Mouse (Mus musculus): ENCODE results near the gene Leo1. TPM values are rescaled to one million over a fixed set of nuclear protein-coding genes. Genes with fewer than 3 reads are reported as not detected.
"Not testable (repeated sequence)": the region's sequence is repeated elsewhere in the genome, so short reads cannot be mapped to it uniquely, and the experiment has no call there.

Leo1 gene
- polyA plus RNA-seq, 1 experiment, result 6.7 TPM

- TF ChIP-seq CTCF (IDR thresholded peaks at IDR 0.05; ENCODE audit: borderline replicate concordance, control insufficient read depth, extremely low read depth, insufficient read depth, low read length, poor library complexity) (no peak), POLR2A (IDR thresholded peaks at IDR 0.05; ENCODE audit: control insufficient read depth, extremely low read depth, insufficient read depth, low read length, poor library complexity) (no peak)
- peaks cover 5% of the 10 kb centered on the region for H3K4me1 ChIP-seq (replicated peaks; ENCODE audit: control insufficient read depth, insufficient read depth, low read length)
- no peaks in the 10 kb centered on the region for H3K27me3 ChIP-seq (ENCODE audit: control insufficient read depth, insufficient read depth, low read length)
- H3K36me3 ChIP-seq (ENCODE audit: control insufficient read depth, insufficient read depth, low read length), result no peaks in the 10 kb centered on the region
- no peak overlapping the region for H3K4me3 ChIP-seq (ENCODE audit: control insufficient read depth, insufficient read depth, low read length)
- H3K27ac ChIP-seq (ENCODE audit: control insufficient read depth, insufficient read depth, low read length), result no peak overlapping the region
- DNase-seq, result no peak
- 86% methylated on average over 8 of the region's 8 CpGs for WGBS
Measured at GRCm38 (mm10) chr9:75479106-75479725, 37.9 kb downstream of the Leo1 start.

GRCm38 (mm10) chr9:75480536-75481075 is 39.3 kb downstream of the Leo1 start:
- WGBS, result 95% methylated on average over 5 of the region's 5 CpGs

GRCm38 (mm10) chr9:75485231-75485630 is 43.9 kb downstream of the Leo1 start:
- no peaks in the 10 kb centered on the region for H3K27me3 ChIP-seq (ENCODE audit: control insufficient read depth, insufficient read depth, low read length)
- no peak overlapping the region for H3K27ac ChIP-seq (ENCODE audit: control insufficient read depth, insufficient read depth, low read length)
- no peaks in the 10 kb centered on the region for H3K36me3 ChIP-seq (ENCODE audit: control insufficient read depth, insufficient read depth, low read length)
- no peak for DNase-seq
- no peak overlapping the region for H3K4me3 ChIP-seq (ENCODE audit: control insufficient read depth, insufficient read depth, low read length)
- H3K4me1 ChIP-seq (replicated peaks; ENCODE audit: control insufficient read depth, insufficient read depth, low read length), result peaks cover 5% of the 10 kb centered on the region
- 93% methylated on average over 6 of the region's 6 CpGs for WGBS
- TF ChIP-seq CTCF (IDR thresholded peaks at IDR 0.05; ENCODE audit: borderline replicate concordance, control insufficient read depth, extremely low read depth, insufficient read depth, low read length, poor library complexity), result no peak
- no peak for TF ChIP-seq POLR2A (IDR thresholded peaks at IDR 0.05; ENCODE audit: control insufficient read depth, extremely low read depth, insufficient read depth, low read length, poor library complexity)

More at GRCm38 (mm10) chr9:75480536-75481075, 39.3 kb downstream of the Leo1 start:
- no peak overlapping the region for H3K27ac ChIP-seq (ENCODE audit: control insufficient read depth, insufficient read depth, low read length)
- TF ChIP-seq POLR2A (IDR thresholded peaks at IDR 0.05; ENCODE audit: control insufficient read depth, extremely low read depth, insufficient read depth, low read length, poor library complexity), result no peak
- DNase-seq, result no peak
- H3K4me1 ChIP-seq (replicated peaks; ENCODE audit: control insufficient read depth, insufficient read depth, low read length), result peaks cover 5% of the 10 kb centered on the region
- H3K36me3 ChIP-seq (ENCODE audit: control insufficient read depth, insufficient read depth, low read length), result no peaks in the 10 kb centered on the region
- H3K27me3 ChIP-seq (ENCODE audit: control insufficient read depth, insufficient read depth, low read length), result no peaks in the 10 kb centered on the region
- no peak overlapping the region for H3K4me3 ChIP-seq (ENCODE audit: control insufficient read depth, insufficient read depth, low read length)

- 91% methylated on average over 7 of the region's 7 CpGs for WGBS
- DNase-seq; H3K27me3 ChIP-seq (ENCODE audit: control insufficient read depth, insufficient read depth, low read length): not testable (repeated sequence)
Measured at GRCm38 (mm10) chr9:75488255-75488654, 46.9 kb downstream of the Leo1 start.

GRCm38 (mm10) chr9:75494407-75495005 is 53.2 kb downstream of the Leo1 start:
- H3K27ac ChIP-seq (ENCODE audit: control insufficient read depth, insufficient read depth, low read length), result no peak overlapping the region
- H3K36me3 ChIP-seq (ENCODE audit: control insufficient read depth, insufficient read depth, low read length), result peaks cover 18% of the 10 kb centered on the region
- H3K4me3 ChIP-seq (ENCODE audit: control insufficient read depth, insufficient read depth, low read length), result no peak overlapping the region
- no peaks in the 10 kb centered on the region for H3K27me3 ChIP-seq (ENCODE audit: control insufficient read depth, insufficient read depth, low read length)
- 95% methylated on average over 9 of the region's 9 CpGs for WGBS
- TF ChIP-seq POLR2A (IDR thresholded peaks at IDR 0.05; ENCODE audit: control insufficient read depth, extremely low read depth, insufficient read depth, low read length, poor library complexity) (no peak), CTCF (IDR thresholded peaks at IDR 0.05; ENCODE audit: borderline replicate concordance, control insufficient read depth, extremely low read depth, insufficient read depth, low read length, poor library complexity) (no peak)
- DNase-seq, result no peak
- H3K4me1 ChIP-seq (replicated peaks; ENCODE audit: control insufficient read depth, insufficient read depth, low read length), result no peaks in the 10 kb centered on the region

More at GRCm38 (mm10) chr9:75488255-75488654, 46.9 kb downstream of the Leo1 start:
- H3K4me1 ChIP-seq (replicated peaks; ENCODE audit: control insufficient read depth, insufficient read depth, low read length); H3K4me3 ChIP-seq (ENCODE audit: control insufficient read depth, insufficient read depth, low read length); H3K27ac ChIP-seq (ENCODE audit: control insufficient read depth, insufficient read depth, low read length); H3K36me3 ChIP-seq (ENCODE audit: control insufficient read depth, insufficient read depth, low read length): not testable (repeated sequence)

GRCm38 (mm10) chr9:75495945-75496344 is 54.6 kb downstream of the Leo1 start:
- peaks cover 19% of the 10 kb centered on the region for H3K36me3 ChIP-seq (ENCODE audit: control insufficient read depth, insufficient read depth, low read length)
- H3K4me1 ChIP-seq (replicated peaks; ENCODE audit: control insufficient read depth, insufficient read depth, low read length), result no peaks in the 10 kb centered on the region
- H3K27ac ChIP-seq (ENCODE audit: control insufficient read depth, insufficient read depth, low read length), result no peak overlapping the region
- DNase-seq, result no peak
- no peaks in the 10 kb centered on the region for H3K27me3 ChIP-seq (ENCODE audit: control insufficient read depth, insufficient read depth, low read length)
- TF ChIP-seq CTCF (IDR thresholded peaks at IDR 0.05; ENCODE audit: borderline replicate concordance, control insufficient read depth, extremely low read depth, insufficient read depth, low read length, poor library complexity) (no peak), POLR2A (IDR thresholded peaks at IDR 0.05; ENCODE audit: control insufficient read depth, extremely low read depth, insufficient read depth, low read length, poor library complexity) (no peak)
- WGBS, result 94% methylated on average over 10 of the region's 10 CpGs
- H3K4me3 ChIP-seq (ENCODE audit: control insufficient read depth, insufficient read depth, low read length), result no peak overlapping the region

GRCm38 (mm10) chr9:75498571-75498970 is 57.2 kb downstream of the Leo1 start:
- Histone ChIP-seq H3K27me3 (ENCODE audit: control insufficient read depth, insufficient read depth, low read length) (no peaks in the 10 kb centered on the region), H3K4me1 (replicated peaks; ENCODE audit: control insufficient read depth, insufficient read depth, low read length) (no peaks in the 10 kb centered on the region), H3K27ac (ENCODE audit: control insufficient read depth, insufficient read depth, low read length) (no peak overlapping the region), H3K36me3 (ENCODE audit: control insufficient read depth, insufficient read depth, low read length) (peaks cover 27% of the 10 kb centered on the region), H3K4me3 (ENCODE audit: control insufficient read depth, insufficient read depth, low read length) (no peak overlapping the region)
- 96% methylated on average over 7 of the region's 7 CpGs for WGBS
- no peak for TF ChIP-seq POLR2A (IDR thresholded peaks at IDR 0.05; ENCODE audit: control insufficient read depth, extremely low read depth, insufficient read depth, low read length, poor library complexity)
- DNase-seq, result no peak
